Mouse (Mus musculus) megakaryocyte, embryonic 14.5 days (primary cell): Measurements from ENCODE around the gene Ppp1r1c.

Source experiments
- FLI1 ChIP-seq: IDR thresholded peaks from 2 replicates; pipeline ENCODE4 v1.6.1; 2012; ENCODE audit warnings: low read length, inconsistent platforms, mixed read lengths
- GATA1 ChIP-seq: IDR thresholded peaks from 3 replicates; pipeline ENCODE4 v1.6.1; 2012; ENCODE audit warnings: mixed read lengths, low read length, inconsistent platforms, borderline replicate concordance

DNA sequence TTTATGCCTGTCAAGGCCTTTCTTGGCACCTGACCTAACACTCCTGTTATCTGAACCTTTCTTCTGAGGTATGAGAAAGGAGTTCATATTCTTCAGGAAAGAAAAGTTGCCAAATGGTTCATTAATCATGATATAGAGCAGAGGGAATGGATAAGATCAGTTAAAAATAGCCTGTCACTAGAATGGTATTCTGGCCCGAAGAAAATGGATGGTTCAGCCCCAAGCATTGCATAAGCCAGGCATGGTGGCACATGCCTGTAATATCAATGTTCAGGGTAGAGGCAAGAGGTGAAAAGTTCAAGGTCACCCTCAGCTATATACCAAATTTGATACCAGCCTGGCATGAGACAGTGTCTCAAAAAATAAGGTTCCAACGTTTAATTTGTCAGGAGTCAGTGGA is 85.6 kb downstream of the Ppp1r1c start:
- TF ChIP-seq GATA1 (no peak), FLI1 (no peak)
